Mouse (Mus musculus) right cerebral cortex, postnatal 36 days (tissue): ENCODE results near the gene Hmgcr.

Source experiments
- DNase-seq, 2 experiments: peaks; one replicate each; pipeline ENCODE4 v3.0.0; 2022; ENCODE audit warnings: low spot score in 2 of 2, mixed read lengths in 1 of 2

Hmgcr gene

GRCm38 (mm10) chr13:96670406-96671077, at the start of gene Hmgcr:
Gene Hmgcr, minus strand, starts transcription at chr13:96670936.
- DNase-seq, result peak; percentile 99

GRCm38 (mm10) chr13:96720003-96720402, 49.3 kb upstream of the Hmgcr start:
- no peak for DNase-seq

- no peak for DNase-seq
Observed at GRCm38 (mm10) chr13:96717821-96718220, 47.1 kb upstream of the Hmgcr start.

GRCm38 (mm10) chr13:96716311-96716710, 45.6 kb upstream of the Hmgcr start:
- no peak for DNase-seq

- no peak for DNase-seq
Observed at GRCm38 (mm10) chr13:96709269-96710233, 38.8 kb upstream of the Hmgcr start.

- DNase-seq, result no peak
Observed at GRCm38 (mm10) chr13:96702567-96703278, 32.0 kb upstream of the Hmgcr start.

- no peak for DNase-seq
Observed at GRCm38 (mm10) chr13:96697805-96698586, 27.3 kb upstream of the Hmgcr start.

GRCm38 (mm10) chr13:96695428-96695827, 24.7 kb upstream of the Hmgcr start:
- DNase-seq, result no peak

- DNase-seq, result no peak
Observed at GRCm38 (mm10) chr13:96689901-96690300, 19.2 kb upstream of the Hmgcr start.

- peak in 1 of 2 experiments; percentile 50 for DNase-seq
Observed at GRCm38 (mm10) chr13:96687261-96687660, 16.5 kb upstream of the Hmgcr start.

- DNase-seq, result peak; percentile 22 to 60
Observed at GRCm38 (mm10) chr13:96684779-96685178, 14.0 kb upstream of the Hmgcr start.

- no peak for DNase-seq
Observed at GRCm38 (mm10) chr13:96681088-96681620, 10.4 kb upstream of the Hmgcr start.

GRCm38 (mm10) chr13:96680163-96681087, 9.7 kb upstream of the Hmgcr start:
- peak; percentile 26 to 43 for DNase-seq

GRCm38 (mm10) chr13:96678616-96679015, 7.9 kb upstream of the Hmgcr start:
- DNase-seq, result no peak

GRCm38 (mm10) chr13:96677071-96677470, 6.3 kb upstream of the Hmgcr start:
- no peak for DNase-seq

- no peak for DNase-seq
Observed at GRCm38 (mm10) chr13:96675756-96676155, 5.0 kb upstream of the Hmgcr start.

- no peak for DNase-seq
Observed at GRCm38 (mm10) chr13:96673817-96674216, 3.1 kb upstream of the Hmgcr start.

GRCm38 (mm10) chr13:96672276-96672675, 1.5 kb upstream of the Hmgcr start:
- DNase-seq, result no peak

- no peak for DNase-seq
Observed at GRCm38 (mm10) chr13:96671906-96672234, 1.1 kb upstream of the Hmgcr start.
